Mouse (Mus musculus) testis, adult 2 months (tissue): ENCODE data around the gene Hist1h1c. TPM values are rescaled to one million over a fixed set of nuclear protein-coding genes. Genes with fewer than 3 reads are reported as not detected.

Experiments
- H3K27ac ChIP-seq: fragments of 200-500 bp; 2 replicates; pipeline ENCODE4 v1.5.1; 2012; ENCODE audit warnings: low read depth, low read length; ENCODE audit not compliant: control insufficient read depth, insufficient read depth
- H3K27me3 ChIP-seq: fragments of 200-500 bp; 2 replicates; pipeline ENCODE4 v1.6.1; 2012; ENCODE audit warnings: mild to moderate bottlenecking, low read length, moderate library complexity; ENCODE audit not compliant: control insufficient read depth, insufficient read depth
- H3K36me3 ChIP-seq: fragments of 200-500 bp; 2 replicates; pipeline ENCODE4 v1.6.1; 2012; ENCODE audit warnings: mild to moderate bottlenecking, low read length; ENCODE audit not compliant: control insufficient read depth, insufficient read depth
- H3K4me1 ChIP-seq: fragments of 200-500 bp; 2 replicates; pipeline ENCODE4 v1.6.1; 2012; ENCODE audit warnings: low read length; ENCODE audit not compliant: control insufficient read depth, insufficient read depth
- H3K4me3 ChIP-seq: fragments of 200-500 bp; 2 replicates; pipeline ENCODE4 v1.5.1; 2012; ENCODE audit warnings: low read depth, mild to moderate bottlenecking, low read length, moderate library complexity, mixed read lengths; ENCODE audit not compliant: control insufficient read depth
- CTCF ChIP-seq: fragments of 200-500 bp; IDR thresholded peaks from 2 replicates; pipeline ENCODE4 v1.5.1; 2012; ENCODE audit warnings: low read depth, mild to moderate bottlenecking, inconsistent platforms, low read length, moderate library complexity; ENCODE audit not compliant: control insufficient read depth, insufficient read depth, insufficient replicate concordance
- POLR2A ChIP-seq: fragments of 200-500 bp; IDR thresholded peaks from 2 replicates; pipeline ENCODE4 v1.6.1; 2012; ENCODE audit warnings: low read depth, mild to moderate bottlenecking, inconsistent platforms, low read length, moderate library complexity; ENCODE audit not compliant: control insufficient read depth
- polyA plus RNA-seq: library from polyadenylated mRNA; depleted of rRNA; stranded (reverse); fragments of >200 nt; gene quantifications from 2 replicates; pipeline ENCODE4 v1.2.3, GENCODE M21; 2012; rRNA removed

The Hist1h1c gene
- 5.4 and 6.9 TPM in 2 replicates for polyA plus RNA-seq

DNA sequence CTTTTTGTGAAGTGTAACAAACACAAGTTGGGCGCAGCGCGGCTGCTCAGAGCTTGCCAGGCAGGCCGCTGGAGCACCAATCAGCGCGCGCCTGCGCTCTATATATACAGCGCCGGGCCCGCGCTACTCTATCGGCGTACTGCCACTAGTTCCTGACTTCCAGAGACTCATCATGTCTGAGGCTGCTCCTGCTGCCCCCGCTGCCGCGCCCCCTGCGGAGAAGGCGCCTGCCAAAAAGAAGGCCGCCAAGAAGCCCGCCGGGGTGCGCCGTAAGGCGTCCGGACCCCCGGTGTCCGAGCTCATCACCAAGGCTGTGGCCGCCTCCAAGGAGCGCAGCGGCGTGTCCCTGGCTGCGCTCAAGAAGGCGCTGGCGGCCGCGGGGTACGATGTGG lies at the start of gene Hist1h1c:
Gene Hist1h1c (plus strand): TSS at position 132 of the 392 bp plus-strand sequence.
- no peaks in the 10 kb centered on the region for H3K27me3 ChIP-seq
- H3K4me1 ChIP-seq = peaks cover 7% of the 10 kb centered on the region
- peak within 1 kb of the TSS; percentile 62 for H3K4me3 ChIP-seq
- H3K36me3 ChIP-seq = no peaks in the 10 kb centered on the region
- peak within 1 kb of the TSS; percentile 90 for H3K27ac ChIP-seq
- TF ChIP-seq POLR2A (peak; percentile 96), CTCF (no peak)

DNA sequence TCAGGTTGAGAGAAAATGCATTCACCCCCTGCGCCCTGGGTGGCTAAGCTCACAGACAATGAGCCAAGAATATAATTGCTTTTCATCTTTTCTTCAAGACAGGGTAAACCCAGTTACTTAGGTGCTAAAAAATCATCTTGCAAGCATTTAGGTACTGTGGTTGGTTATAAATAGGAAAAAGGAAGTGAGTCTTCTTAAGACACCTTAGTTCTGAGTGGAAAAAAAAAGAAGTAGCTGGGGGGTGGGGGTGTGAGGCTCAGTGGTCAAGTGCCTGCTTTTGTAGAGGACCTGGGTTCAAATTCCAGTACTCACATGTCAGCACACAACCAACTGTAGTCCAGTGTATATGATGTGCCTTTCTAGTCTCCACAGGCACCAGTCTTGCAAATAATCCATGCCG lies 49.7 kb upstream of the Hist1h1c start:
- Histone ChIP-seq H3K4me3 (no peak overlapping the region), H3K27ac (no peak overlapping the region), H3K36me3 (no peaks in the 10 kb centered on the region), H3K27me3 (no peaks in the 10 kb centered on the region), H3K4me1 (no peaks in the 10 kb centered on the region; the same call in 1 of the 2 replicates)
- TF ChIP-seq POLR2A (no peak), CTCF (no peak)

GRCm38 (mm10) chr13:23689459-23689858 lies 49.1 kb upstream of the Hist1h1c start:
- H3K4me3 ChIP-seq = no peak overlapping the region
- H3K27me3 ChIP-seq = no peaks in the 10 kb centered on the region
- H3K36me3 ChIP-seq = no peaks in the 10 kb centered on the region
- no peak overlapping the region for H3K27ac ChIP-seq
- H3K4me1 ChIP-seq = no peaks in the 10 kb centered on the region; the same call in 1 of the 2 replicates
- TF ChIP-seq CTCF (no peak), POLR2A (no peak)

DNA sequence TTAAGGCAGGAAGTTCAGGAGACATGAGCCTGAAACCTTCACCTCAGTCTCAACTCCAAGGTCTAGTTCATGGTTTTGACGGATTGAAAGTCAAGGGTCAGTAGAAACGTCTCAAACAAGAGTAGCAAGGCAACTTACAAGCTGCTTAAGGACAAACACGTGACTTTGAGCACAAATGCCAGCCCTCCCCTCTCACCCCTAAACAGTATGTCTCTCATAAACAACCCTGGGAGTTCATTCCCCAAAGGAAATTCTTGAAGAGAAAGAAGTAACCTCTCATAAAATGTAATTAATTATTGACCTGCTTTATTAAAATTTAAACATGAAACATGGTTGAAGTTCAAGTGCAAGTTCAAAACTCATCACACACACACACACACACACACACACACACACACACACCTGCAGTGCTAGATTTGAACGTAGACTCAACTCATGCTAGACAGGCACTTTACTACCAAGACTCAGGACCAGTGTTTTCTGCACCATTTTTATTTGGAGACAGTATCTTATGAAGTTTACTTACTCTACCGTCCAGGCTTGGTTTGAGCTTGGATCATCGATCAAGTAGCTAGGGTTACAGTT lies 44.7 kb upstream of the Hist1h1c start:
- H3K4me1 ChIP-seq = peaks cover 13% of the 10 kb centered on the region

DNA sequence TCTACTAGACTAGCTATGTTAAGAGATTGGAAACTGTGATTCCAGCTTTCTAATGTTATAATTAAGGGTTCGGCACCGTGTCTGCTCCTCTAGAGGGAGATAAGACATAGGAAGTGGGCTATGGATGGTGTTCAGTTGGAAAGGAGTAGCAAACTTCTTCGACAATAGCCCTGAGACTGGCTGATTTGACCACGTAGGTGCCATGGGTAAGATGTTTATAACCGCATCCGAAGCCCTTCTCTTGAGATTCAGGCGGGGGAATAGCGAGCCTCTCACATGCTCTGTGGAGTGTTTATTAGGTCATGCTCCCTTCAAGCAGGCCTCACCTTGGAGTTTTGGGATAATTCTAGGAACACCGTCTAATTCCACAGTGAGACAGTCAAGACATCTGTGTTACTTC lies 43.7 kb upstream of the Hist1h1c start:
- no peak overlapping the region; the same call in 1 of the 2 replicates for H3K27ac ChIP-seq
- TF ChIP-seq CTCF (no peak), POLR2A (no peak)

More for the DNA sequence above, 44.7 kb upstream of the Hist1h1c start:
- H3K27me3 ChIP-seq = no peaks in the 10 kb centered on the region
- H3K4me3 ChIP-seq = no peak overlapping the region
- no peaks in the 10 kb centered on the region for H3K36me3 ChIP-seq
- no peak for TF ChIP-seq CTCF
- no peak for TF ChIP-seq POLR2A
- H3K27ac ChIP-seq = no peak overlapping the region

GRCm38 (mm10) chr13:23695514-23695913 lies 43.1 kb upstream of the Hist1h1c start, which contains the start of gene Hist1h1t:
Hist1h1t (plus strand) TSS chr13:23695814.
- Histone ChIP-seq H3K27ac (peak within 1 kb of the TSS; percentile 93), H3K4me3 (peak within 1 kb of the TSS; percentile 76), H3K27me3 (no peaks in the 10 kb centered on the region), H3K36me3 (no peaks in the 10 kb centered on the region), H3K4me1 (peaks cover 13% of the 10 kb centered on the region)
- TF ChIP-seq CTCF (no peak), POLR2A (no peak; the same call in 1 of the 2 replicates)

More for the DNA sequence above, 43.7 kb upstream of the Hist1h1c start:
- Histone ChIP-seq H3K36me3 (no peaks in the 10 kb centered on the region), H3K4me3 (peak overlapping the region; percentile 39; the same call in 1 of the 2 replicates), H3K27me3 (no peaks in the 10 kb centered on the region), H3K4me1 (peaks cover 13% of the 10 kb centered on the region)

GRCm38 (mm10) chr13:23696061-23696474 lies 42.5 kb upstream of the Hist1h1c start:
- no peaks in the 10 kb centered on the region for H3K27me3 ChIP-seq

More at GRCm38 (mm10) chr13:23696061-23696474, 42.5 kb upstream of the Hist1h1c start:
- no peak for TF ChIP-seq CTCF
- Histone ChIP-seq H3K36me3 (no peaks in the 10 kb centered on the region), H3K4me3 (peak overlapping the region; percentile 76), H3K4me1 (peaks cover 13% of the 10 kb centered on the region), H3K27ac (peak overlapping the region; percentile 93)
